11 mouse cellular contexts compared by ENCODE assay signal in the genomic region with DNA sequence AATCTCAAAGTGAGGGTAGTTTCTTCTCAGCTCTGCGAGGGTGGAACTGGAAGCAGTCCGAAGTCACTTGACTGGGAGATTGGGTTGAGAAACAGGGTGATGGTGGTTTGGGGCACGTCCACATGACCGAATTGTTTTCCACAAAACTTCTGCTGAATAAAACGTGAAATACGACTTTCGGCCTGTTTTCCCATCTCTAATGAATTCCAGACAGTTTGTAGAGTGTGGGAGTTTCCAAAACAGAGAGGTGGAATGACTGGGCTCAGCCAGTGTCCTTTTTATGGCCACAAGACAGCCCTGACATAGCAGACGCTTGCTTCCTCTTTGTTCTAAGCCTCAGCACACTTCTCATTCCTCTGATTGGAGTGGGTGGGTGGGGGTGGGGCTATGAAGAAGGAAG. TPM values are rescaled to one million over a fixed set of nuclear protein-coding genes. Genes with fewer than 3 reads are reported as not detected.
A peak's percentile ranks its signal among the peaks of the same experiment; 100 is the strongest.
DNase-seq lines count a peak whose midpoint lies in the region; ATAC-seq and TF ChIP-seq lines count a peak whose summit lies in the region.
"Had no signal": no experiment of that assay in that cellular context is flagged by ENCODE, and none has a peak within 500 bp of the region (broad histone marks: within the 10 kb centered on the region; RNA-seq: fewer than 3 reads in every experiment).

No protein-coding gene starts in this region.

- ATAC-seq in kidney, embryonic 14.5 days (ENCODE audit: low FRiP score, low TSS enrichment): peak; percentile 75
- peak; percentile 81 for ATAC-seq in megakaryocyte, adult 5-6 weeks (ENCODE audit: poor library complexity, severe bottlenecking)
- ATAC-seq in intestine, embryonic 15.5 days: no peak
- ATAC-seq: inflammation-experienced regulatory T-cells, adult 6 months had no signal

- H3K9ac ChIP-seq in kidney, embryonic 14.5 days (ENCODE audit: low read depth, low read length): no peak overlapping the region
- no peak overlapping the region for H3K9ac ChIP-seq in intestine, embryonic 15.5 days
- H3K9ac ChIP-seq: lung, embryonic 14.5 days had no signal

- DNase-seq in layer of hippocampus, adult 2 months (ENCODE audit: low spot score in 2 of 2): no peak
- no peak for DNase-seq in layer of hippocampus, postnatal 25 days (ENCODE audit: extremely low spot score in 1 of 2, low spot score in 1 of 2)
- DNase-seq in cerebellum, postnatal 4 days (ENCODE audit: low spot score in 2 of 2): no peak
- no peak for DNase-seq in T-cell, adult 2 months (ENCODE audit: low spot score)
- DNase-seq: lung, embryonic 14.5 days; thymus, postnatal 25 days had no signal

- peaks cover 3% of the 10 kb centered on the region; the same call in 1 of the 2 replicates for H3K4me1 ChIP-seq in brown adipose tissue, adult 24 weeks (ENCODE audit: control insufficient read depth, insufficient read depth, insufficient read length, low read length)
- peaks cover 9% of the 10 kb centered on the region; the same call in 1 of the 2 replicates for H3K4me1 ChIP-seq in kidney, embryonic 14.5 days (ENCODE audit: control insufficient read depth, insufficient read depth, low read length)
- no peaks in the 10 kb centered on the region for H3K4me1 ChIP-seq in intestine, embryonic 15.5 days (replicated peaks)

- no peaks in the 10 kb centered on the region for H3K27me3 ChIP-seq in kidney, embryonic 14.5 days (ENCODE audit: control insufficient read depth, insufficient read depth, low read length)
- H3K27me3 ChIP-seq in intestine, embryonic 15.5 days (replicated peaks): no peaks in the 10 kb centered on the region

- TF ChIP-seq CTCF in layer of hippocampus, adult 2 months (conservative IDR thresholded peaks at IDR 0.05): no peak

- no peaks in the 10 kb centered on the region for H3K9me3 ChIP-seq in kidney, embryonic 14.5 days (ENCODE audit: control insufficient read depth, low read length)
- no peaks in the 10 kb centered on the region for H3K9me3 ChIP-seq in intestine, embryonic 15.5 days

- no peaks in the 10 kb centered on the region for H3K36me3 ChIP-seq in kidney, embryonic 14.5 days (ENCODE audit: control insufficient read depth, insufficient read depth, low read length)
- H3K36me3 ChIP-seq in intestine, embryonic 15.5 days: no peaks in the 10 kb centered on the region

- H3K27ac ChIP-seq in layer of hippocampus, adult 2 months: peak overlapping the region; percentile 5; the same call in 1 of the 2 replicates
- H3K27ac ChIP-seq in brown adipose tissue, adult 24 weeks (replicated peaks; ENCODE audit: low read depth, low read length): peak overlapping the region; percentile 42
- H3K27ac ChIP-seq in kidney, embryonic 14.5 days (ENCODE audit: low read depth, low read length): no peak overlapping the region; the same call in 1 of the 2 replicates
- no peak overlapping the region for H3K27ac ChIP-seq in intestine, embryonic 15.5 days

- H3K4me2 ChIP-seq in kidney, embryonic 14.5 days (replicated peaks; ENCODE audit: low read depth, low read length): no peak overlapping the region
- no peak overlapping the region for H3K4me2 ChIP-seq in intestine, embryonic 15.5 days (replicated peaks)
- H3K4me2 ChIP-seq: lung, embryonic 14.5 days had no signal

- WGBS in kidney, embryonic 14.5 days: 36% methylated on average over 8 of the region's 8 CpGs
- 81% methylated on average over 8 of the region's 8 CpGs for WGBS in intestine, embryonic 15.5 days

- no peak overlapping the region for H3K4me3 ChIP-seq in layer of hippocampus, adult 2 months
- no peak overlapping the region for H3K4me3 ChIP-seq in brown adipose tissue, adult 24 weeks (ENCODE audit: insufficient read depth, low read depth, low read length)
- H3K4me3 ChIP-seq in kidney, embryonic 14.5 days (ENCODE audit: low read length): no peak overlapping the region
- H3K4me3 ChIP-seq in intestine, embryonic 15.5 days (replicated peaks): no peak overlapping the region

RNA-seq across cellular contexts. Expression of a gene that starts 13.7 kb away (rescaled TPM):
- total RNA-seq in layer of hippocampus, adult 2 months (2021): 1 to 10 TPM; 7.2 to 7.9 TPM
- 1 to 10 TPM; 6.5 to 6.9 TPM for total RNA-seq in layer of hippocampus, postnatal 25 days (2021)
- polyA plus RNA-seq in brown adipose tissue, adult 24 weeks (2012; ENCODE audit: insufficient read depth, insufficient read length, missing spikeins): 2.9 and 3.0 TPM in 2 replicates
- 3.0 and 3.6 TPM in 2 replicates for polyA plus RNA-seq in kidney, embryonic 14.5 days (2014; fragmentation: Nextera tagmentation; extraction: Ambion mirVana)
- 11.1 and 15.6 TPM in 2 replicates for total RNA-seq in megakaryocyte, adult 5-6 weeks (2015)
- 8.8 and 14.4 TPM in 2 replicates for total RNA-seq in megakaryocyte, adult 5-6 weeks (2017)
- 0.90 and 1.2 TPM in 2 replicates for polyA plus RNA-seq in intestine, embryonic 15.5 days (2015; fragmentation: Nextera tagmentation; extraction: Ambion mirVana)

Comparison
In these comparisons a context has a peak if more than half of its experiments do, and no peak if none do; other contexts are left out.
1. H3K27ac ChIP-seq: peak in layer of hippocampus, adult 2 months (single experiment) and brown adipose tissue, adult 24 weeks (single experiment); none in kidney, embryonic 14.5 days (single experiment) and intestine, embryonic 15.5 days (single experiment).